Mouse (Mus musculus): ENCODE data around the gene Snx18. TPM values are rescaled to one million over a fixed set of nuclear protein-coding genes. Genes with fewer than 3 reads are reported as not detected.

Snx18 gene
- total and polyA plus RNA-seq, 2 experiments from 2014 or later = 10.3 to 35.5 TPM

GRCm38 (mm10) chr13:113627601-113628000 lies 9.2 kb upstream of the Snx18 start:
- Histone ChIP-seq H3K36me3 (ENCODE audit: insufficient read depth) (no peaks in the 10 kb centered on the region), H3K27me3 (ENCODE audit: insufficient read depth, low read length) (no peaks in the 10 kb centered on the region), H3K4me3 (ENCODE audit: low read depth, low read length) (no peak overlapping the region), H3K9ac (no peak overlapping the region), H3K27ac (ENCODE audit: low read depth, low read length) (no peak overlapping the region), H3K4me2 (ENCODE audit: low read depth) (no peak overlapping the region), H3K9me3 (ENCODE audit: low read length) (no peaks in the 10 kb centered on the region), H3K4me1 (ENCODE audit: insufficient read depth) (no peaks in the 10 kb centered on the region)
- ATAC-seq (no peak), DNase-seq (no peak)
- WGBS = 88% methylated on average over 8 of the region's 8 CpGs
- TF ChIP-seq CTCF (IDR thresholded peaks at IDR 0.05; ENCODE audit: low read depth) = no peak

- no peak overlapping the region for H3K27ac ChIP-seq (ENCODE audit: low read depth, low read length)
- H3K4me3 ChIP-seq (ENCODE audit: low read depth, low read length) = no peak overlapping the region
- no peaks in the 10 kb centered on the region for H3K4me1 ChIP-seq (ENCODE audit: insufficient read depth)
- no peak overlapping the region for H3K4me2 ChIP-seq (ENCODE audit: low read depth)
- WGBS = 88% methylated on average over 8 of the region's 8 CpGs
- no peaks in the 10 kb centered on the region for H3K36me3 ChIP-seq (ENCODE audit: insufficient read depth)
- H3K27me3 ChIP-seq (ENCODE audit: insufficient read depth, low read length) = no peaks in the 10 kb centered on the region
- no peak for TF ChIP-seq CTCF (IDR thresholded peaks at IDR 0.05; ENCODE audit: low read depth)
- DNase-seq (no peak), ATAC-seq (no peak)
- no peaks in the 10 kb centered on the region for H3K9me3 ChIP-seq (ENCODE audit: low read length)
- H3K9ac ChIP-seq = no peak overlapping the region
These were observed 4.5 kb upstream of the Snx18 start for GRCm38 (mm10) chr13:113622865-113623255.

GRCm38 (mm10) chr13:113622122-113622864 lies 3.9 kb upstream of the Snx18 start:
- no peak overlapping the region for H3K4me3 ChIP-seq (ENCODE audit: low read depth, low read length)
- DNase-seq = no peak
- ATAC-seq = no peak
- H3K4me1 ChIP-seq (ENCODE audit: insufficient read depth) = no peaks in the 10 kb centered on the region
- no peak for TF ChIP-seq CTCF (IDR thresholded peaks at IDR 0.05; ENCODE audit: low read depth)
- no peaks in the 10 kb centered on the region for H3K9me3 ChIP-seq (ENCODE audit: low read length)
- H3K27me3 ChIP-seq (ENCODE audit: insufficient read depth, low read length) = no peaks in the 10 kb centered on the region
- no peak overlapping the region for H3K27ac ChIP-seq (ENCODE audit: low read depth, low read length)
- no peak overlapping the region for H3K4me2 ChIP-seq (ENCODE audit: low read depth)
- no peak overlapping the region for H3K9ac ChIP-seq
- no peaks in the 10 kb centered on the region for H3K36me3 ChIP-seq (ENCODE audit: insufficient read depth)
- 68% methylated on average over 11 of the region's 11 CpGs for WGBS

GRCm38 (mm10) chr13:113619003-113619402 lies 639 bp upstream of the Snx18 start:
- Histone ChIP-seq H3K27ac (ENCODE audit: low read depth, low read length) (no peak overlapping the region), H3K4me1 (ENCODE audit: insufficient read depth) (peaks cover 19% of the 10 kb centered on the region), H3K4me2 (ENCODE audit: low read depth) (no peak overlapping the region), H3K9me3 (ENCODE audit: low read length) (no peaks in the 10 kb centered on the region), H3K9ac (no peak overlapping the region), H3K27me3 (ENCODE audit: insufficient read depth, low read length) (no peaks in the 10 kb centered on the region), H3K36me3 (ENCODE audit: insufficient read depth) (no peaks in the 10 kb centered on the region), H3K4me3 (ENCODE audit: low read depth, low read length) (no peak overlapping the region)
- WGBS = 71% methylated on average over 9 of the region's 9 CpGs
- DNase-seq (no peak), ATAC-seq (no peak)
- TF ChIP-seq CTCF (IDR thresholded peaks at IDR 0.05; ENCODE audit: low read depth) = no peak

GRCm38 (mm10) chr13:113617338-113617890 lies 950 bp downstream of the Snx18 start:
- ATAC-seq = no peak
- Histone ChIP-seq H3K9me3 (ENCODE audit: low read length) (no peaks in the 10 kb centered on the region), H3K4me2 (ENCODE audit: low read depth) (peak overlapping the region; percentile 75), H3K4me1 (ENCODE audit: insufficient read depth) (peaks cover 28% of the 10 kb centered on the region), H3K9ac (peak overlapping the region; percentile 88), H3K4me3 (ENCODE audit: low read depth, low read length) (peak overlapping the region; percentile 84), H3K36me3 (ENCODE audit: insufficient read depth) (no peaks in the 10 kb centered on the region), H3K27ac (ENCODE audit: low read depth, low read length) (peak overlapping the region; percentile 95), H3K27me3 (ENCODE audit: insufficient read depth, low read length) (no peaks in the 10 kb centered on the region)
- DNase-seq = peak; percentile 58
- 16% methylated on average over 44 of the region's 49 CpGs for WGBS
- no peak for TF ChIP-seq CTCF (IDR thresholded peaks at IDR 0.05; ENCODE audit: low read depth)

- H3K4me1 ChIP-seq (ENCODE audit: insufficient read depth) = peaks cover 28% of the 10 kb centered on the region
- no peak overlapping the region for H3K27ac ChIP-seq (ENCODE audit: low read depth, low read length)
- no peaks in the 10 kb centered on the region for H3K9me3 ChIP-seq (ENCODE audit: low read length)
- no peaks in the 10 kb centered on the region for H3K36me3 ChIP-seq (ENCODE audit: insufficient read depth)
- DNase-seq = no peak
- ATAC-seq = no peak
- 68% methylated on average over 24 of the region's 24 CpGs for WGBS
- peak overlapping the region; percentile 84 for H3K4me3 ChIP-seq (ENCODE audit: low read depth, low read length)
- H3K4me2 ChIP-seq (ENCODE audit: low read depth) = peak overlapping the region; percentile 75
- TF ChIP-seq CTCF (IDR thresholded peaks at IDR 0.05; ENCODE audit: low read depth) = no peak
- H3K27me3 ChIP-seq (ENCODE audit: insufficient read depth, low read length) = no peaks in the 10 kb centered on the region
- H3K9ac ChIP-seq = peak overlapping the region; percentile 88
These were observed 1.5 kb downstream of the Snx18 start for GRCm38 (mm10) chr13:113616751-113617337.
